Mouse (Mus musculus): Measurements from ENCODE around the gene Med12. TPM values are rescaled to one million over a fixed set of nuclear protein-coding genes. Genes with fewer than 3 reads are reported as not detected.

Gene Med12
- 100 to 1,000 TPM; 149 to 165 TPM for total RNA-seq (2023)

GRCm38 (mm10) chrX:101273875-101274738 lies at the start of gene Med12:
Med12 (plus strand) TSS chrX:101274030.

GRCm38 (mm10) chrX:101253952-101254729 lies 19.7 kb upstream of the Med12 start, which contains the start of gene Foxo4:
Foxo4 (plus strand) TSS chrX:101254528.

GRCm38 (mm10) chrX:101263892-101264291 lies 9.9 kb upstream of the Med12 start, which contains the start of gene Gm614:
Gm614 (minus strand) TSS chrX:101263992.

DNA sequence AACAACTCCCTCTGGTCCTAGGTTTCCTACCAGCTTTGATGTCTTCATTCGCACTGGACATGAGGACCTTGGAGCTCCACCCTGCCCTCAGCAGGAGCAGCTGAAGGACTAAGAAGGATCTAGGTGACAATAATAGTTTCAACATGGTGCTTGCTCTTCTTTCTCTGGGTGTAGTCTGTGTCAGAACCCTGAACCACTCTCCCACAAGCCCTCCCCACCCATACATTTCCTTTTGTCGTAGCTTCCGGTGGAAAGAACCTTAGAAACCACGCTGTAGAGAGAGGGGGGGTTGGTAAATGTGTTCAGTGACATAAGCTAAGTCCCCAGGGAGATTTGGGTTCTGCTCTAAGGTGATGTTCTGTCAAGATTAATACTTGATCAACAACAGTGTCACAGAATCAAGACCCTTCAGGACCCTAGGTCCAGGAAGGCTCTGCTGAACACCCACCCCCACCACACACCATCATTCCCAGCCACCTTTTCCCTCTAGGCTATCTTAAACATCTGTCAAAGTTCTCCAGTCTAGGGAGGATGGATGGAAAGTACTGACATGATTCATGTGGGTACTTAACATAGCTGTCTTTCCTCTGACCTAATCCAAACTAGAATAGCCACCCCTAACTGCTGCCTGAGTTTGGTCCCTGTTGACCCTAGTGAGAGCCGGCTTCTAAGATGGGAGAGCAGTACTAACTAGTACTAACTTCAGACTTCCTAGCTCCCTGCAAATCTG lies 5.6 kb upstream of the Med12 start, which contains the start of gene Il2rg:
Il2rg (minus strand) TSS at position 231 of the 730 bp plus-strand sequence.

DNA sequence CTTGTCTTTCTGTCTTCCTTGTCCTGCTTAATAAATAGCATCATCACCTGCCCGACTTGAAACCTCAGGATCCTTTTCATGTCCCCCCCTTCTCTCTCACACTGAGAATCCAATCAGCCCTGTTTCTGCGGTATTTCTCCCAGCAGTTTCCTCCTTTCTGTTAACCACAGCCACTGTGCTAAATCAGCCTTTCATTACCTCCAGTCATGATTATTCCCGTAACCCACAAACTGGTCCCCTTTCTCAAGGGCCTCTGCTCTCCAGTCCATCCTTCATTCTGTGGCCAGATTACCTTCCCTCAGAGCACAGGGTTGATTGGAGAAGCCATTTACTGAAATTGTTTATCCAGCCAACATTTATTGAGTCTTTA lies 5.1 kb upstream of the Med12 start, which contains the start of gene Gm20489:
Gm20489 (minus strand) TSS at position 269 of the 370 bp plus-strand sequence.

DNA sequence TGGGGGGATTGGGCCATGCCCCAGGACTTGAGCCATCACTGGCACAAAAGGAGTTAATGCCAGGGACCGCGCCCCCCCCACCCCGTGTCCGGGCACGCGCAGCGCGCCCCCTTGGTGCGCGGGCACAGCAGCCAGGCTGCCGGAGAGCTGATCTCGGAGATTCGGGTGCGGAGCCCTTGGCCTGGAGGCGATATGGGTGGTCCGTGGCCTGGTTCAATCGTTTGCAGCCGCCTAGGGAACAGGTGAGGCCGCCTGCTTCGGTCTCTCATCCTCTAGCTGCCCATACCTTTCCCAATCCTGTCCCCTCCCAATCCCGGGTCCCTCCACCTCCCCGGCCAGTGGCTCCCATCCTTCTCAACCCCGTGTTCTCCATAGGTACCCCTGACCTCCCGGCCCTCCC lies 25.2 kb downstream of the Med12 start, which contains the start of gene Nlgn3:
Nlgn3 (plus strand) TSS at position 114 of the 400 bp plus-strand sequence.

Other genes starting within 250 kb of the Med12 start
- not detected for gene Tex11, start 214.4 kb upstream of the Med12 start, total RNA-seq (2023)
- 1 to 10 TPM in 1 of 2 experiments, under 1 TPM in 1; 0.74 to 1.7 TPM for gene Slc7a3, start 188.0 kb upstream of the Med12 start, total RNA-seq (2023)
- gene Snx12, start 51.5 kb upstream of the Med12 start, total RNA-seq (2023): 10 to 100 TPM; 40.6 to 54.6 TPM
- gene Foxo4, start 19.5 kb upstream of the Med12 start, total RNA-seq (2023): 10 to 100 TPM; 39.6 to 44.0 TPM
- gene Gm614, start 10.0 kb upstream of the Med12 start, total RNA-seq (2023): 10 to 100 TPM; 39.0 to 56.2 TPM
- 100 to 1,000 TPM; 640 to 661 TPM for gene Il2rg, start 5.8 kb upstream of the Med12 start, total RNA-seq (2023)
- not detected for gene Gm20489, start 5.0 kb upstream of the Med12 start, total RNA-seq (2023)
- gene Nlgn3, start 25.1 kb downstream of the Med12 start, total RNA-seq (2023): 1 to 10 TPM; 1.6 to 2.7 TPM
- gene Gjb1, start 102.3 kb downstream of the Med12 start, total RNA-seq (2023): not detected
- gene Zmym3, start 146.8 kb downstream of the Med12 start, total RNA-seq (2023): 10 to 100 TPM; 21.3 to 22.8 TPM
- gene Nono, start 155.3 kb downstream of the Med12 start, total RNA-seq (2023): 100 to 1,000 TPM; 229 to 275 TPM
- 1 to 10 TPM; 3.1 to 4.6 TPM for gene Itgb1bp2, start 175.1 kb downstream of the Med12 start, total RNA-seq (2023)